Mouse (Mus musculus): ENCODE data around the gene D17Wsu92e. TPM values are rescaled to one million over a fixed set of nuclear protein-coding genes. Genes with fewer than 3 reads are reported as not detected.
A peak's percentile ranks its signal among the peaks of the same experiment; 100 is the strongest.

The D17Wsu92e gene
- polyA plus RNA-seq, 1 experiment from 2014 or later: 12.1 TPM

GRCm38 (mm10) chr17:27740961-27741360 lies 79.5 kb downstream of the D17Wsu92e start:
- Histone ChIP-seq H3K4me3 (no peak overlapping the region), H3K9me3 (replicated peaks) (no peaks in the 10 kb centered on the region), H3K27ac (replicated peaks) (no peak overlapping the region), H3K4me1 (no peaks in the 10 kb centered on the region), H3K36me3 (no peaks in the 10 kb centered on the region), H3K27me3 (ENCODE audit: low read depth, poor library complexity, severe bottlenecking) (no peaks in the 10 kb centered on the region)
- no peak for DNase-seq (ENCODE audit: low spot score)
- WGBS: 93% methylated on average over 6 of the region's 6 CpGs

GRCm38 (mm10) chr17:27734344-27735073 lies 85.9 kb downstream of the D17Wsu92e start:
- H3K4me1 ChIP-seq: peaks cover 12% of the 10 kb centered on the region
- DNase-seq (ENCODE audit: low spot score): no peak
- no peaks in the 10 kb centered on the region for H3K9me3 ChIP-seq (replicated peaks)
- no peaks in the 10 kb centered on the region; the same call in 1 of the 2 replicates for H3K27me3 ChIP-seq (ENCODE audit: low read depth, poor library complexity, severe bottlenecking)
- no peak overlapping the region for H3K4me3 ChIP-seq
- no peaks in the 10 kb centered on the region for H3K36me3 ChIP-seq
- peak overlapping the region; percentile 46 for H3K27ac ChIP-seq (replicated peaks)
- 22% methylated on average over 12 of the region's 13 CpGs for WGBS

GRCm38 (mm10) chr17:27732694-27733093 lies 87.8 kb downstream of the D17Wsu92e start:
- Histone ChIP-seq H3K9me3 (replicated peaks) (no peaks in the 10 kb centered on the region), H3K27ac (replicated peaks) (no peak overlapping the region), H3K4me1 (peaks cover 15% of the 10 kb centered on the region), H3K36me3 (no peaks in the 10 kb centered on the region), H3K27me3 (ENCODE audit: low read depth, poor library complexity, severe bottlenecking) (no peaks in the 10 kb centered on the region; the same call in 1 of the 2 replicates), H3K4me3 (no peak overlapping the region)
- WGBS: 85% methylated on average over 3 of the region's 3 CpGs
- no peak for DNase-seq (ENCODE audit: low spot score)

GRCm38 (mm10) chr17:27732152-27732551 lies 88.3 kb downstream of the D17Wsu92e start:
- H3K36me3 ChIP-seq: no peaks in the 10 kb centered on the region
- peaks cover 15% of the 10 kb centered on the region for H3K4me1 ChIP-seq
- H3K27me3 ChIP-seq (ENCODE audit: low read depth, poor library complexity, severe bottlenecking): no peaks in the 10 kb centered on the region; the same call in 1 of the 2 replicates
- no peak overlapping the region for H3K4me3 ChIP-seq
- no peak overlapping the region for H3K27ac ChIP-seq (replicated peaks)
- DNase-seq (ENCODE audit: low spot score): no peak
- H3K9me3 ChIP-seq (replicated peaks): no peaks in the 10 kb centered on the region
- WGBS: 92% methylated on average over 5 of the region's 5 CpGs

- peak within 1 kb of the TSS; percentile 46; the same call in 1 of the 2 replicates for H3K27ac ChIP-seq (replicated peaks)
Observed at GRCm38 (mm10) chr17:27728770-27729169, 91.7 kb downstream of the D17Wsu92e start, which contains the start of gene Spdef. Spdef (minus strand) TSS chr17:27728955.

GRCm38 (mm10) chr17:27726527-27726926 lies 93.9 kb downstream of the D17Wsu92e start:
- no peak overlapping the region for H3K27ac ChIP-seq (replicated peaks)
- peaks cover 37% of the 10 kb centered on the region for H3K4me1 ChIP-seq
- H3K36me3 ChIP-seq: no peaks in the 10 kb centered on the region
- H3K27me3 ChIP-seq (ENCODE audit: low read depth, poor library complexity, severe bottlenecking): 0 out of 2 replicates have a peak, but pooled peaks cover 8% of the 10 kb centered on the region
- H3K9me3 ChIP-seq (replicated peaks): no peaks in the 10 kb centered on the region
- 70% methylated on average over 7 of the region's 7 CpGs for WGBS
- no peak for DNase-seq (ENCODE audit: low spot score)
- no peak overlapping the region for H3K4me3 ChIP-seq

More at GRCm38 (mm10) chr17:27728770-27729169, 91.7 kb downstream of the D17Wsu92e start, which contains the start of gene Spdef:
- Histone ChIP-seq H3K27me3 (ENCODE audit: low read depth, poor library complexity, severe bottlenecking) (0 out of 2 replicates have a peak, but pooled peaks cover 8% of the 10 kb centered on the region), H3K36me3 (no peaks in the 10 kb centered on the region), H3K4me1 (peaks cover 34% of the 10 kb centered on the region), H3K9me3 (replicated peaks) (no peaks in the 10 kb centered on the region), H3K4me3 (no peak within 1 kb of the TSS)
- WGBS: 77% methylated on average over 10 of the region's 10 CpGs
- no peak for DNase-seq (ENCODE audit: low spot score)

GRCm38 (mm10) chr17:27725412-27725811 lies 95.0 kb downstream of the D17Wsu92e start:
- Histone ChIP-seq H3K4me3 (peak overlapping the region; percentile 29), H3K36me3 (no peaks in the 10 kb centered on the region), H3K27ac (replicated peaks) (peak overlapping the region; percentile 76), H3K4me1 (peaks cover 48% of the 10 kb centered on the region), H3K9me3 (replicated peaks) (no peaks in the 10 kb centered on the region), H3K27me3 (ENCODE audit: low read depth, poor library complexity, severe bottlenecking) (0 out of 2 replicates have a peak, but pooled peaks cover 9% of the 10 kb centered on the region)
- no peak for DNase-seq (ENCODE audit: low spot score)
- WGBS: 8% methylated on average over 10 of the region's 10 CpGs

GRCm38 (mm10) chr17:27725011-27725410 lies 95.4 kb downstream of the D17Wsu92e start:
- H3K27me3 ChIP-seq (ENCODE audit: low read depth, poor library complexity, severe bottlenecking): 0 out of 2 replicates have a peak, but pooled peaks cover 11% of the 10 kb centered on the region
- no peaks in the 10 kb centered on the region for H3K9me3 ChIP-seq (replicated peaks)
- no peaks in the 10 kb centered on the region for H3K36me3 ChIP-seq
- H3K4me1 ChIP-seq: peaks cover 52% of the 10 kb centered on the region
- peak overlapping the region; percentile 29 for H3K4me3 ChIP-seq
- DNase-seq (ENCODE audit: low spot score): peak; percentile 24
- 29% methylated on average over 10 of the region's 10 CpGs for WGBS
- H3K27ac ChIP-seq (replicated peaks): peak overlapping the region; percentile 76

GRCm38 (mm10) chr17:27724327-27724726 lies 96.1 kb downstream of the D17Wsu92e start:
- no peaks in the 10 kb centered on the region for H3K9me3 ChIP-seq (replicated peaks)
- 35% methylated on average over 3 of the region's 3 CpGs for WGBS
- H3K27ac ChIP-seq (replicated peaks): no peak overlapping the region
- H3K36me3 ChIP-seq: no peaks in the 10 kb centered on the region
- H3K4me3 ChIP-seq: no peak overlapping the region
- peaks cover 57% of the 10 kb centered on the region for H3K4me1 ChIP-seq
- peaks cover 18% of the 10 kb centered on the region; the same call in 1 of the 2 replicates for H3K27me3 ChIP-seq (ENCODE audit: low read depth, poor library complexity, severe bottlenecking)
- no peak for DNase-seq (ENCODE audit: low spot score)

- WGBS: 79% methylated on average over 9 of the region's 9 CpGs
- H3K36me3 ChIP-seq: no peaks in the 10 kb centered on the region
- no peak for DNase-seq (ENCODE audit: low spot score)
- no peak overlapping the region for H3K4me3 ChIP-seq
- no peak overlapping the region for H3K27ac ChIP-seq (replicated peaks)
- peaks cover 49% of the 10 kb centered on the region for H3K27me3 ChIP-seq (ENCODE audit: low read depth, poor library complexity, severe bottlenecking)
- H3K9me3 ChIP-seq (replicated peaks): no peaks in the 10 kb centered on the region
- peaks cover 74% of the 10 kb centered on the region for H3K4me1 ChIP-seq
Observed at GRCm38 (mm10) chr17:27721125-27721664, 99.3 kb downstream of the D17Wsu92e start.

GRCm38 (mm10) chr17:27720326-27720725 lies 100.1 kb downstream of the D17Wsu92e start:
- 41% methylated on average over 9 of the region's 9 CpGs for WGBS
- H3K9me3 ChIP-seq (replicated peaks): no peaks in the 10 kb centered on the region
- peaks cover 65% of the 10 kb centered on the region for H3K4me1 ChIP-seq
- H3K4me3 ChIP-seq: no peak overlapping the region
- no peaks in the 10 kb centered on the region for H3K36me3 ChIP-seq
- DNase-seq (ENCODE audit: low spot score): no peak
- H3K27me3 ChIP-seq (ENCODE audit: low read depth, poor library complexity, severe bottlenecking): peaks cover 51% of the 10 kb centered on the region
- H3K27ac ChIP-seq (replicated peaks): no peak overlapping the region; the same call in 1 of the 2 replicates

- peaks cover 59% of the 10 kb centered on the region for H3K4me1 ChIP-seq
- H3K9me3 ChIP-seq (replicated peaks): no peaks in the 10 kb centered on the region
- no peaks in the 10 kb centered on the region for H3K36me3 ChIP-seq
- peaks cover 50% of the 10 kb centered on the region for H3K27me3 ChIP-seq (ENCODE audit: low read depth, poor library complexity, severe bottlenecking)
- H3K27ac ChIP-seq (replicated peaks): no peak overlapping the region
- DNase-seq (ENCODE audit: low spot score): no peak
- no peak overlapping the region for H3K4me3 ChIP-seq
- WGBS: 69% methylated on average over 14 of the region's 14 CpGs
Observed at GRCm38 (mm10) chr17:27719663-27720062, 100.8 kb downstream of the D17Wsu92e start.

- Histone ChIP-seq H3K36me3 (no peaks in the 10 kb centered on the region), H3K4me1 (peaks cover 50% of the 10 kb centered on the region), H3K4me3 (no peak overlapping the region), H3K27me3 (ENCODE audit: low read depth, poor library complexity, severe bottlenecking) (peaks cover 55% of the 10 kb centered on the region), H3K9me3 (replicated peaks) (no peaks in the 10 kb centered on the region), H3K27ac (replicated peaks) (peak overlapping the region; percentile 75; the same call in 1 of the 2 replicates)
- DNase-seq (ENCODE audit: low spot score): no peak
- WGBS: 55% methylated on average over 5 of the region's 5 CpGs
Observed at GRCm38 (mm10) chr17:27718250-27718649, 102.2 kb downstream of the D17Wsu92e start.
